Mouse (Mus musculus) embryo, embryonic 11 days (tissue): Measurements from ENCODE around the gene Cenpu.

ENCODE experiments used
- DNase-seq: peaks from one replicate; pipeline ENCODE4 v3.0.0-alpha.2; 2015

Cenpu gene

GRCm38 (mm10) chr8:46600959-46601707 is 49.3 kb downstream of the Cenpu start:
- DNase-seq, result peak; percentile 40

- DNase-seq, result no peak
Observed at GRCm38 (mm10) chr8:46603587-46603986, 51.8 kb downstream of the Cenpu start.

DNA sequence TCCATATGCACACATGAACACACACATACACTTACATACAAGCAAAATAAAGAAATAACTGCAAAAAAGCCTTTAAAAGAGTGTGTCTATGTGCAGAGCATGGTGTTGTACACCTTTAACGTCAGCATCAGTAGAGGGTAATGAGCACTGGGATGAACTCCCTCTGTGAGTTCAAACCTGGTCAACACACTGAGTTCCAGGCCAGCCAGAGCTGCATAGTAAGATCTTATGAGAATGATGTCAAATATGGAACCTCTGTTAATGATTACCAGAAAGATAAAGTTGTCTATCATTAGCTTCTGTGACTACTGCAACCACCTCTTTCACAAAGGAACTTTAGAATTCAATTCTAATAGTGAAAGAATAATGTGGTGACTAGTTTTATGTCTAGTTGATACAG is 55.1 kb downstream of the Cenpu start:
- no peak for DNase-seq

DNA sequence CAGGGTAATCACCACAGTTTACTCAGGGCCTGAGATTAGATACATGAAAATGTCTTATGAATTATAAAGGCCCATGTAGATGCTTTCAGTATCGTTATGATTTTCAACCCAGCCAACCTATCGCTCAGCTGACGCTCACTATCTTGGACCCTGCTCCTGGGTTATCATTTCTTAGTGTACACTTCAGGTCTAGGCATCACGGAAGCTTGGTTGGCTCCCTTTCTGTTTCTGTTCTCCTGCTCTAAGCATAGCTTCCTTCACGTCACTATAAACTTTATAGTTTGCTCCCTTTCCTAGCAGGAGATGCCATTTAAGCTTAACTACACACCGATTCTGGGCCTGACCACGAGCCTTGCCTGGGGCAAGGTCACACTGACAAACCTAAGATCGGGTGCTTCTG is 59.7 kb downstream of the Cenpu start:
- DNase-seq, result no peak

- no peak for DNase-seq
Observed at GRCm38 (mm10) chr8:46612913-46613312, 61.1 kb downstream of the Cenpu start.

GRCm38 (mm10) chr8:46613377-46613776 is 61.5 kb downstream of the Cenpu start:
- DNase-seq, result peak; percentile 19

GRCm38 (mm10) chr8:46615936-46616335 is 64.1 kb downstream of the Cenpu start:
- DNase-seq, result no peak

DNA sequence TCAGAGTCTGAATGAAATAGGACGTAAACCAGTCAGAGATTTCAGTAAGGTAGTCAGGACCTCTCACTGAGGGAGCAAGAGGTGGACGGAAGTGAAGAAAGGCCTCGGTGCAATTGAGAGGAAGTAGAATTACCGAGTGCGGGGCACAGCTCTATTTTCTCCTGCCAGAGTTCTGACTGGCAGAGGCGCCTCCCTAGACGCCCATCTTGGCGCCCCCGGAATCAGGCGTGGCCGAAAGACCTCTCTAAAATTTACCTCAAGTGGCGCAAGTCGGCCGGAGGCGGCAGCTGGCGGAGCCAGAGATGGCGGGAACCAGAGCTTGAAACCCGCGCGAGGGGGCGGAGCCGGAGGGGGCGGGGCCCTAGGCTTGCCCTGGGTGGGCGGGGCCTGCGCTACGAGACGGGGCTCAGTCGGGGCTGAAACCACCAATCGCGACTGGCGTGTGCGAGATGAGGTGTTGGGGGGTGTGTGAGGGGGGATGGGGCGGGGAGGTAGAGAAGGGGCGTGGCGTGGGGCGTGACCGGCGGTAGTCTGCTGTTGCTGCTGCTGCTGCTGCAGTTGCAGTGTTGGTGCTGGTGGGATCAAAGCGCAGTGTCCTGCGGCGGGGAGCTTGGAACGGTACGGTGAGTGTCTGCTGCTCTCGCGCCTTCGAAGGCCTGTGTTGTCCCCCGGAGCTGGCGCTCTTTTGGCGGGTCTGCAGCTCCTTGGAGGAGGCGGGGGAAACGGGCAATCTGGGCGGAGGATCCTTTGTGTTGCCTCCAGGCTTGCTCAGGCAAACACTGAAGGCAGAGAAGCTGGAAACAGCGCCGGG is 65.3 kb downstream of the Cenpu start, which contains the start of the genes Primpol and Casp3:
Gene Primpol (minus strand): TSS at position 334 of the 811 bp plus-strand sequence.
Gene Casp3 (plus strand): TSS at position 413 of the 811 bp plus-strand sequence.
- DNase-seq, result peak; percentile 99

DNA sequence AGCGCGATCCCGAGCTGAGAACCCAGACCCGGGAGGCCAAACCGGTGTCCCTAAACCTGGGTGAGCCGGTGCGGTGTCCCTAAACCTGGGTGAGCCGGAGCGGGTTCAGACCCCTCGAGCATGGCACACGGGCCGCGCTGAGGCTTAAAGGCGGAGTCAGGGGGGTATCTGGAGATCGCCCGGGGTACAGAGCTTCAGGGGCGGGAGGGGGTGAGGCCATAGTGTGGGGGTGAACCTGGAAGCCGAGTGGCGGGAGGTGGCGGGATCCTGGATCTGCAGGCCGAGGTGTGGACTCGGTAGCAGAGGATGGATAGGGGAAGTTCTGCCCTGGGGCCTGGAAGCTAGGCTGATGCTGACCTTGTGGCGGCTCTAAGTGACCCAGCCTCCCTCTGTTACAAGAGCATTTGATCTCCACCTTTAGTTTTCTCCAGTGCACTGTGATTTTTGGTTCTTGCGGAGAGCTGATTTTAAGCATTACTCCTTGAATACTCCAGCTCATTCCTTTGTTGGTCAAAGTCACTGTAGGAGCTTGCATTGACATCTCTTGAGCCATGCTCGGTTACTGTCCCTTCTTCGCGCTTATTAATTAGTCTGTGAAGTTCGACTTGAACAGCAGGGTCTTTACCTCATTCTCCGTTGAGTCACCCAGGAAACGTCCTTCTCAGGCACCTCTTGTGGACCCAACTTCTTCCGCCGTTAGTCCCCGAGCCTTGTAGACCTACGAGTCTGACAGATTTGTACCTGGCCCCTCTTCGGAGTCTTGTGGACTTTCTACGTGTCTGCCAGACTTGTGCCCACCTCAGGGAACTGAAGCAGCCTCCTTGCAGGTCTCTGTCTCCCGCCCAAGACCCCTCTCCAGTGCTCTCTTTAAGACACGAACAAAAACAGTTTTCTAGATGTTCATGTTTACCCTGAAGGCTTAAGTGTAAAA is 66.1 kb downstream of the Cenpu start:
- peak; percentile 20 for DNase-seq

- peak; percentile 37 for DNase-seq
Observed at GRCm38 (mm10) chr8:46618639-46619320, 67.0 kb downstream of the Cenpu start.

DNA sequence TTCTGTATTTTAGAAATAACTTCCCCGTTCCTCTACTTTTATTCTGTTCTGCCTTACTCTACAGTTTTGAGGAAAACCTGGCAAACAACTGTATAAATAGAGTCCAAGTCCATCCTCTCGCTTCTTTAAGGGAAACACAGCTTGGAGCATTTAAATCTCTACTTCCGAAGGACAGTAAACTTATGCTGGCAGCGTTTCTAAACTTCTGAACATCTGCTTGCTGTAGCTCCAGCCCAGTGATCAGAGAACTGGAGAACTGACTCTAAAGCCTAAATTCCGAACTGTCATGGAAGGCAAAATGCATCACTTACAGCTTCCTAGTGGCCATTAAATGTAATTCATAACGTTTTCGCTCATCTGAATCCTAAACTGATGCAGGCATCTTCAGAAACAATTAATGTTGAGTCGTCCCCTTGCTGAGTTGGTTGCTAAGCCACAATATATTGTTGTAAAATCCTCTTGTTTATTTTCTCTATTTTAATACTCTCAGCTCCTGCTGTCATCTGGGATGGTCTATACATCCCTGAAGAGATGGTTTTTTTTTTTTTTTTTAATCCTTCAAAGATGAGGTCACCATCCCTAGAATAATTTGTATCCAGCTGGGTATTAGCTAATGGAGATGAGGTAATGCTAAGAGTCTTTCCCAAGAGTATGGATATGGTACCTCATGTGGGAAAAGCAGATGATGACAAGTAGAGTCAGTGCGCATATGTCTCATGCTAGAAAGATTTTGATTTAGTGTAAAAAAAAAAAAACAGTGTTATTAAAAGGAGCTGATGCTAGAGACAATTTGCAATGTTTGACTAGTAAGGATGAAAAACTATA is 70.8 kb downstream of the Cenpu start:
- no peak for DNase-seq

GRCm38 (mm10) chr8:46625166-46625565 is 73.3 kb downstream of the Cenpu start:
- DNase-seq, result no peak

GRCm38 (mm10) chr8:46626642-46627041 is 74.8 kb downstream of the Cenpu start:
- DNase-seq, result no peak

DNA sequence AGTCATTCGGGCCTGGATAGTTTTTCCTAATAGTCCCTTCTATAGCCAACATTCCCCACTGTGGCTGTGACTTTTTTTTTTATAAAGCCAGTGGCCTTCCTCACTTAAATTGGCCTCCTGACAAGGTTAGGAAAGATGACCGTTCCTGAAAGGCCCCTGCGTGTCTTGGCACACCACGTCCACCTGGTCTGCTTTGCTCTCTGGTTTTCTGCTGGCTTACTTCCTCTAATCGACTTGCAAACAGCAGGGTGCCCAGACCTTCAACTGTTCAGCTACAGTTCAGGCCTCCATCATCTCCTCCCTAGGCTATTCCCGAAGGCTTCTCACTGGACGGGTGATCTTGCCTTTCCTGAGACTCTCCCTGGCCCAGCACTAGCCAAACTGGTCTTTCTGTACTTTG is 76.1 kb downstream of the Cenpu start:
- no peak for DNase-seq

DNA sequence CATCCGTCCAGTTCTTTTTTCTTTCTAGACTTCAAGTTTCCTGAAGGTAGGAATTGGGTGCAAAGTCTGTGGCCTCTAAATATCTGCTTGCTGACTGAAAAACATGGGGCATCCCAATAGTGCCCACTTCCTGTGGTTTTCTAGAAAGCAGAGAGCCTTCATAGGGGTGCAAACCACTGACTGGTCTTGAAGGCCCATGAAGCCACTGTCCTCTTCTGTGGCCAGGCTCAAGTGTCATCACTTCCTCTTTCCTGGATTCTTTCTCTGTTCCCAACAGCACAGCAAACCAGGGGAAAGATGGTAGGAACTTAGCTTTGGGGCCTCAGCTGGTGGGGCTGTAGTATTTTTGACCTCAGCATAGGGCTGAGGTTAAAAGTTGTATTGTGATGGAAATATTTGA is 76.8 kb downstream of the Cenpu start:
- DNase-seq, result no peak
